Mouse (Mus musculus): ENCODE measurements around the gene Itgb1bp2. TPM values are rescaled to one million over a fixed set of nuclear protein-coding genes. Genes with fewer than 3 reads are reported as not detected.

Itgb1bp2 gene
- 0.17 and 0.66 TPM in 2 replicates for polyA plus RNA-seq (2012; rRNA removed; ENCODE audit: low replicate concordance)

GRCm38 (mm10) chrX:101448886-101449475 is at the start of gene Itgb1bp2:
TSS of gene Itgb1bp2 (plus strand) at chrX:101449088.

GRCm38 (mm10) chrX:101420700-101421095 is 28.2 kb upstream of the Itgb1bp2 start, which contains the start of gene Zmym3:
TSS of gene Zmym3 (minus strand) at chrX:101420849.

GRCm38 (mm10) chrX:101429142-101429949 is 19.5 kb upstream of the Itgb1bp2 start, which contains the start of gene Nono:
TSS of gene Nono (plus strand) at chrX:101429318.

Other genes starting within 250 kb of the Itgb1bp2 start
- 19.1 and 27.4 TPM in 2 replicates for gene Snx12, start 226.5 kb upstream of the Itgb1bp2 start, polyA plus RNA-seq (2012; rRNA removed; ENCODE audit: low replicate concordance)
- 49.5 and 50.2 TPM in 2 replicates for gene Foxo4, start 194.6 kb upstream of the Itgb1bp2 start, polyA plus RNA-seq (2012; rRNA removed; ENCODE audit: low replicate concordance)
- gene Gm614, start 185.1 kb upstream of the Itgb1bp2 start, polyA plus RNA-seq (2012; rRNA removed; ENCODE audit: low replicate concordance): 0.34 TPM in 1 of 2 replicates, not detected in the other
- gene Il2rg, start 180.8 kb upstream of the Itgb1bp2 start, polyA plus RNA-seq (2012; rRNA removed; ENCODE audit: low replicate concordance): 21.5 and 23.4 TPM in 2 replicates
- gene Gm20489, start 180.1 kb upstream of the Itgb1bp2 start, polyA plus RNA-seq (2012; rRNA removed; ENCODE audit: low replicate concordance): not detected in 2 replicates
- 98.8 and 147 TPM in 2 replicates for gene Med12, start 175.1 kb upstream of the Itgb1bp2 start, polyA plus RNA-seq (2012; rRNA removed; ENCODE audit: low replicate concordance)
- 0.20 and 2.4 TPM in 2 replicates for gene Nlgn3, start 149.9 kb upstream of the Itgb1bp2 start, polyA plus RNA-seq (2012; rRNA removed; ENCODE audit: low replicate concordance)
- gene Gjb1, start 72.7 kb upstream of the Itgb1bp2 start, polyA plus RNA-seq (2012; rRNA removed; ENCODE audit: low replicate concordance): 1.9 TPM in 1 of 2 replicates, not detected in the other
- 26.1 and 52.2 TPM in 2 replicates for gene Zmym3, start 28.2 kb upstream of the Itgb1bp2 start, polyA plus RNA-seq (2012; rRNA removed; ENCODE audit: low replicate concordance)
- gene Nono, start 19.8 kb upstream of the Itgb1bp2 start, polyA plus RNA-seq (2012; rRNA removed; ENCODE audit: low replicate concordance): 86.8 and 191 TPM in 2 replicates
- gene Taf1, start 83.6 kb downstream of the Itgb1bp2 start, polyA plus RNA-seq (2012; rRNA removed; ENCODE audit: low replicate concordance): 3.9 and 7.9 TPM in 2 replicates
- 109 and 153 TPM in 2 replicates for gene Ogt, start 191.0 kb downstream of the Itgb1bp2 start, polyA plus RNA-seq (2012; rRNA removed; ENCODE audit: low replicate concordance)

Data from subcutaneous adipose tissue, adult 2 months (tissue).